Mouse (Mus musculus) myocyte (in vitro differentiated cells): ENCODE data around the gene Dscaml1. TPM values are rescaled to one million over a fixed set of nuclear protein-coding genes. Genes with fewer than 3 reads are reported as not detected.

Experiments
- H3K27me3 ChIP-seq: one replicate; pipeline ENCODE4 v1.6.1; 2011; ENCODE audit not compliant: control insufficient read depth, insufficient read depth, insufficient read length
- H3K36me3 ChIP-seq: one replicate; pipeline ENCODE4 v1.6.1; 2011; ENCODE audit not compliant: control insufficient read depth, insufficient read depth
- H3K4me2 ChIP-seq: one replicate; pipeline ENCODE4 v1.6.1; 2011; ENCODE audit warnings: low read depth, control low read depth
- H3K4me3 ChIP-seq: one replicate; pipeline ENCODE4 v1.5.1; 2011; ENCODE audit warnings: mild to moderate bottlenecking, control low read depth, moderate library complexity
- H3K79me2 ChIP-seq: one replicate; pipeline ENCODE4 v1.6.1; 2011; ENCODE audit not compliant: control insufficient read depth, insufficient read depth
- H3ac ChIP-seq: one replicate; pipeline ENCODE4 v1.6.1; 2011; ENCODE audit not compliant: control insufficient read depth, insufficient read length
- CEBPB ChIP-seq: IDR thresholded peaks from 2 replicates; pipeline ENCODE4 v1.6.1; 2011; ENCODE audit warnings: mild to moderate bottlenecking, moderate library complexity; ENCODE audit not compliant: poor library complexity, insufficient read depth, severe bottlenecking
- E2F4 ChIP-seq: IDR thresholded peaks from one replicate; pipeline ENCODE4 v1.6.1; 2011; ENCODE audit warnings: mild to moderate bottlenecking, control low read depth, moderate library complexity; ENCODE audit not compliant: insufficient read depth
- MAX ChIP-seq: IDR thresholded peaks from one replicate; pipeline ENCODE4 v1.6.1; 2011; ENCODE audit warnings: low read depth, mild to moderate bottlenecking, control low read depth
- MYOD1 ChIP-seq, 3 experiments: IDR thresholded peaks; one replicate each; pipeline ENCODE4 v1.6.1; 2011; ENCODE audit warnings: control low read depth in 2 of 3, low read depth in 2 of 3, mild to moderate bottlenecking in 2 of 3, moderate library complexity in 1 of 3; ENCODE audit not compliant: insufficient read length in 2 of 3, control insufficient read depth in 1 of 3
- MYOG ChIP-seq, 3 experiments: IDR thresholded peaks; one replicate each; pipeline ENCODE4 v1.6.1; 2011; ENCODE audit warnings: control low read depth in 2 of 3, low read depth in 2 of 3, mild to moderate bottlenecking in 2 of 3; ENCODE audit not compliant: insufficient read length in 2 of 3, control insufficient read depth in 1 of 3, insufficient read depth in 1 of 3
- POLR2A ChIP-seq: IDR thresholded peaks from one replicate; pipeline ENCODE4 v1.6.1; 2011; ENCODE audit warnings: low read depth, mild to moderate bottlenecking, control low read depth, moderate library complexity; ENCODE audit not compliant: insufficient read length
- POLR2AphosphoS2 ChIP-seq: IDR thresholded peaks from one replicate; pipeline ENCODE4 v1.6.1; 2011; ENCODE audit warnings: low read depth, control low read depth; ENCODE audit not compliant: insufficient read length
- REST ChIP-seq: IDR thresholded peaks from one replicate; pipeline ENCODE4 v1.6.1; 2011; ENCODE audit warnings: mild to moderate bottlenecking, control low read depth, moderate library complexity; ENCODE audit not compliant: insufficient read depth, insufficient read length
- SRF ChIP-seq: IDR thresholded peaks from one replicate; pipeline ENCODE4 v1.6.1; 2011; ENCODE audit warnings: low read depth; ENCODE audit not compliant: control insufficient read depth, insufficient read length
- TCF12 ChIP-seq: IDR thresholded peaks from one replicate; pipeline ENCODE4 v1.6.1; 2011; ENCODE audit warnings: mild to moderate bottlenecking, control low read depth; ENCODE audit not compliant: poor library complexity, insufficient read depth, severe bottlenecking
- TCF3 ChIP-seq: IDR thresholded peaks from one replicate; pipeline ENCODE4 v1.6.1; 2011; ENCODE audit warnings: low read depth, control low read depth; ENCODE audit not compliant: insufficient read length
- USF1 ChIP-seq: IDR thresholded peaks from one replicate; pipeline ENCODE4 v1.6.1; 2011; ENCODE audit warnings: low read depth, mild to moderate bottlenecking, control low read depth, moderate library complexity
- polyA plus RNA-seq: library from polyadenylated mRNA; unstranded; fragments of >200 nt; fragmentation: generic; extraction: Trizol; gene quantifications from one replicate; pipeline ENCODE4 v1.2.1, GENCODE M21; 2012; ENCODE audit warnings: missing spikeins

The Dscaml1 gene
- polyA plus RNA-seq, 1 experiment, result not detected

DNA sequence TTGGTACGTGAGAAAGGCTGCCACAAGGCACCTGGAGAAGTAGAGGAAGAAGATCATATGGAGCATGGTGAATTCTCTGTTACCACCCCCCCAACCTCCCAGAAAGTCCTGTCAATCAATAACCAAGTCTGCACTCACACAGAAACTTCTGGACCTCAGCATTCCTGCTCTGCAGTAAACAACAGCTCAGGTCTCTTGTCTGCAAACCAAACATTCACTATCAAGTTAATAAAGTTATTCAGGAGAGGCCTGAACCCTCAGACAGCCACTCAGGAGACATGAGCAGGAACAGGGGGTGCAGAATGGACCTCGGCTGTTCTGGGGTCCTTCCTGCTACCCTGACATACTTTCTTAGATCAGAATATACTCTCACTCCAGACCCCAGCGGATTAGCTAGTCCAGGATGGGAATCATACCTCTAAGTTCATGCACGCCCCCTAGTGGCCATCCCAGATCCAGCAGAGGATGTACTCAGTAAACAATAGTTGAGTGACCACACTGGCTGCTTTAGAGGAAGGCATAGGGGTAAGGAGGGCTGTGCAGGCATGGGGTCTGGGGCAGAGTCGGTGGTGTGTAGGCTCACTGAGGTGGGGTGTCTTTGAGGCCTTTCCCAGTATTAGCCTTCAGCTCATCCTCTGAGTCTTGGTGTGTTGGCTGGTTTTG is 12.8 kb upstream of the Dscaml1 start:
- H3K36me3 ChIP-seq, result no peaks in the 10 kb centered on the region
- H3K4me2 ChIP-seq, result no peak overlapping the region
- H3K27me3 ChIP-seq, result no peaks in the 10 kb centered on the region
- TF ChIP-seq TCF3, result no peak
- no peak for TF ChIP-seq MAX
- no peak for TF ChIP-seq TCF12
- no peak for TF ChIP-seq MYOG (IDR thresholded peaks at IDR 0.05; ENCODE audit: control insufficient read depth in 1 of 3, insufficient read depth in 1 of 3, insufficient read length in 2 of 3, low read depth in 2 of 3)
- no peak for TF ChIP-seq REST
- TF ChIP-seq USF1, result no peak
- TF ChIP-seq E2F4, result no peak
- TF ChIP-seq CEBPB, result no peak
- TF ChIP-seq SRF, result no peak
- no peak for TF ChIP-seq POLR2A
- TF ChIP-seq MYOD1 (IDR thresholded peaks at IDR 0.05; ENCODE audit: control insufficient read depth in 1 of 3, insufficient read length in 2 of 3, low read depth in 2 of 3), result no peak
- TF ChIP-seq POLR2AphosphoS2, result no peak
- no peaks in the 10 kb centered on the region for H3K79me2 ChIP-seq
- H3ac ChIP-seq, result no peak overlapping the region
- H3K4me3 ChIP-seq, result no peak overlapping the region

DNA sequence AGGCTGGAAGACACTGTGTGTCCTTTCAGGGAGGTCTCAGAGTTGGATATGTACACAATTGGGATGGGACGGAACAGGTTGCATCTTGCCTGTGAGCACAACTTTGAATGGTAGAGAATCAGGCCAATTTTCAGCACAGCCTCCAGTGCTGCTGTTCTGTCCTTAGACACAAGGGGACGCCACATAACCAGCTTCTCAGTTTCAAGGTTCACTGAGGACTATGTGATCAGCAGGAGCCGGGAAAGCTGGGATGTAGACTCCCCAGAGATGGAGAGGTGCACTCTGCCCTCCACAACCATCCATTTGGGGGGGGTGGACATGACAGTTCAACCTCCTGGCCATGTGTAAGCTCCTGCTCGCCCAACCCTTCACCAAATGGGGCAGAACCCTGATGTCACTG is 10.5 kb upstream of the Dscaml1 start:
- Histone ChIP-seq H3K79me2 (no peaks in the 10 kb centered on the region), H3K4me3 (no peak overlapping the region), H3K36me3 (no peaks in the 10 kb centered on the region), H3K27me3 (no peaks in the 10 kb centered on the region), H3K4me2 (no peak overlapping the region), H3ac (no peak overlapping the region)
- TF ChIP-seq POLR2AphosphoS2 (no peak), MYOD1 (IDR thresholded peaks at IDR 0.05; ENCODE audit: control insufficient read depth in 1 of 3, insufficient read length in 2 of 3, low read depth in 2 of 3) (no peak)

DNA sequence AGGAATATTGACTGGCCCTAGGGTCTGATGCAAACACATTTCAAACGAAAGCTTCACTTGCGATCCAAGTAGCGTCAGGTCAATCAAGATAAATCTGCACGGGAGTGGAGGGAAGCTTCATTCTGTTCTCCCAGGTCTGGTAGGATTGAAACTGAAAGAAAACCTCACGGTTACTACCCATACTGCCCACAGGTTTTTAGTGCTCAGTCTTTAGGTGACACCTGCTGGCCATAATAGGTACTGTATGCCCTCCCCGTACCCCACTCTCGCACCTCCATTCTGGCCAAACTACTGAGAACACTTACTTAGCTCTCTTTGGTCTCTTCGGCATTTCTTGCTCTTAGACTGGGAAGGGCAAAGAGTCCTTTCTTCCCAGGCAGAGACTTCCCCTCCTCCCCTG is 9.2 kb upstream of the Dscaml1 start:
- H3K27me3 ChIP-seq, result peaks cover 5% of the 10 kb centered on the region
- H3K4me2 ChIP-seq, result peak overlapping the region; percentile 68
- TF ChIP-seq SRF, result no peak
- TF ChIP-seq TCF3, result no peak
- TF ChIP-seq CEBPB, result no peak
- TF ChIP-seq MYOD1 (IDR thresholded peaks at IDR 0.05; ENCODE audit: control insufficient read depth in 1 of 3, insufficient read length in 2 of 3, low read depth in 2 of 3), result no peak
- no peak for TF ChIP-seq REST
- no peak for TF ChIP-seq E2F4
- TF ChIP-seq MYOG (IDR thresholded peaks at IDR 0.05; ENCODE audit: control insufficient read depth in 1 of 3, insufficient read depth in 1 of 3, insufficient read length in 2 of 3, low read depth in 2 of 3), result no peak
- no peak for TF ChIP-seq USF1
- TF ChIP-seq MAX, result no peak
- TF ChIP-seq POLR2A, result no peak
- TF ChIP-seq TCF12, result no peak
- no peak for TF ChIP-seq POLR2AphosphoS2

GRCm38 (mm10) chr9:45418252-45418651 is 8.2 kb upstream of the Dscaml1 start:
- no peaks in the 10 kb centered on the region for H3K36me3 ChIP-seq
- H3K79me2 ChIP-seq, result no peaks in the 10 kb centered on the region
- H3K4me3 ChIP-seq, result no peak overlapping the region
- no peak overlapping the region for H3K4me2 ChIP-seq
- peaks cover 7% of the 10 kb centered on the region for H3K27me3 ChIP-seq
- H3ac ChIP-seq, result no peak overlapping the region
- no peak for TF ChIP-seq POLR2AphosphoS2
- TF ChIP-seq POLR2A, result no peak
- no peak for TF ChIP-seq USF1
- no peak for TF ChIP-seq MYOG (IDR thresholded peaks at IDR 0.05; ENCODE audit: control insufficient read depth in 1 of 3, insufficient read depth in 1 of 3, insufficient read length in 2 of 3, low read depth in 2 of 3)
- no peak for TF ChIP-seq TCF12
- no peak for TF ChIP-seq TCF3
- no peak for TF ChIP-seq REST
- no peak for TF ChIP-seq SRF
- no peak for TF ChIP-seq CEBPB
- TF ChIP-seq E2F4, result no peak
- TF ChIP-seq MAX, result no peak
- TF ChIP-seq MYOD1 (IDR thresholded peaks at IDR 0.05; ENCODE audit: control insufficient read depth in 1 of 3, insufficient read length in 2 of 3, low read depth in 2 of 3), result no peak

More for the DNA sequence above, 9.2 kb upstream of the Dscaml1 start:
- Histone ChIP-seq H3ac (no peak overlapping the region), H3K36me3 (no peaks in the 10 kb centered on the region), H3K4me3 (no peak overlapping the region), H3K79me2 (no peaks in the 10 kb centered on the region)
